Mouse (Mus musculus) megakaryocyte, embryonic 14.5 days (primary cell): Measurements from ENCODE around the gene Klhl20.

Source experiments
- FLI1 ChIP-seq: IDR thresholded peaks from 2 replicates; pipeline ENCODE4 v1.6.1; 2012; ENCODE audit warnings: low read length, inconsistent platforms, mixed read lengths
- GATA1 ChIP-seq: IDR thresholded peaks from 3 replicates; pipeline ENCODE4 v1.6.1; 2012; ENCODE audit warnings: mixed read lengths, low read length, inconsistent platforms, borderline replicate concordance

DNA sequence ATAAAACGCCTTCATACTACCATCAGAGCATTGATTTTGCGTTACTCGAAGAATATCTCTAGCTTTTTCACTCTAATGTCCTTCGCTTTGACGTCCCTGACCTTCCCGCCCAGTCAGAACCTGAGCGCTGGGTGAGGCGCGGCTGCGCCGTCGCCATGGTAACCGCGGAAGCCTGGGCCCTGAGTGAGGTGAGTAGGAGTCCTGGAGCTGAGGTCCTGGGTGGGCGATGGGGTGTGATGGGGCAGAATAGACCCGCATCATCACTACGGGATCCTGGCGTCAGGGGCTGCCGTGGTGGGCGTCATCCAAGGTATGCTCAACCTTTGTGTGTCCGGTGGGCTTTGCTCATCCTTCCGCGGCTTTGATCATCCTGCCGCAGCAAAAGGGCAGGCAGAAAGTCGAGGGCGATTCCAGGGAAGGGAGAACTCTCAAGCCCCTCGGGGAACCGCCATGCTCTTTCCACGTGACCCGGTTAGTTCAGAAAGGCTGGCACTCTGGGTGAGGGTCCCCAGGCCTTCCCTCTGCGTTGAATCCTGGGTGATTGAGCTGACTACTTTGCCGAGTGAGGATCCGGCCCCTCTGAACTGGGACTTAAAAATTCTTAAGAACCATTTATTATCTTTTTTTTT is 11.3 kb upstream of the Klhl20 start, which contains the start of gene Ankrd45:
- TF ChIP-seq GATA1 (no peak), FLI1 (no peak)
